Comparison of ENCODE assay signal across 12 mouse cellular contexts in the genomic region with DNA sequence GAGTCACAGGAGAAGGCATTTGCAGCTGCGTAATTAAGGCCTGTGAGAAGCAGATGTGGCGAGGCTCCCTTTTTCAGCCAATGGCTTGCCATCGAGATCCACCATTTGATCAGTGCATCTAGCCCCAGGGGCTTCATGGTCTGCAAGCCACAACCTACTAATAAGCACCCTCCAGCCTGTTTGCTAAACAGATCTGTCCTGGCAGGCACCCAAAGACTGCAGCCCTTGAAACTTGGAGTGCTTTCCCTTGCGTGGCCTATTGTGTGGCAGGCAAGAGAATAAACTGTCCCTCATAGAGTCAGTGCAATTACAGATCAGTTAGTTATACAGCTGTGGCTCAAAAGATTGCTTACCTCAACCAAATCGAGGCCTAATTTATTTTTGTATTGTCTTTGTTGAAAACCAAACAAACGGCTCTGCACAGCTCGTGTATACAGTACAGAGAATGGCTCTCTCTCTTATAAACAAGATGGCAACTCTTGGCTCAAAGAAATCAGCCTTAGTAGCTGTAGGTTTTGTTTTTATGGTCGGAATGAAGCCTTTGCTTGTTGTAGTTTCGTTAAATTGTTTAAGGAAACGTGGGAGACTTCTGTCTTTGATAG.
DNase-seq lines count a peak whose midpoint lies in the region; ATAC-seq and TF ChIP-seq lines count a peak whose summit lies in the region.
"Had no signal": no experiment of that assay in that cellular context is flagged by ENCODE, and none has a peak within 500 bp of the region (broad histone marks: within the 10 kb centered on the region; RNA-seq: fewer than 3 reads in every experiment).

No protein-coding gene starts in this region.

- no peaks in the 10 kb centered on the region for H3K9me3 ChIP-seq in forebrain, embryonic 11.5 days (ENCODE audit: control insufficient read depth, low read length)
- no peaks in the 10 kb centered on the region for H3K9me3 ChIP-seq in forebrain, embryonic 10.5 days
- H3K9me3 ChIP-seq in neural tube, embryonic 12.5 days, result no peaks in the 10 kb centered on the region
- no peaks in the 10 kb centered on the region for H3K9me3 ChIP-seq in forebrain, embryonic 12.5 days
- H3K9me3 ChIP-seq in midbrain, postnatal 0 days (ENCODE audit: low read length), result no peaks in the 10 kb centered on the region
- H3K9me3 ChIP-seq: limb, embryonic 12.5 days had no signal

- H3K27me3 ChIP-seq in forebrain, embryonic 11.5 days (ENCODE audit: control insufficient read depth, insufficient read depth, low read length), result no peaks in the 10 kb centered on the region
- H3K27me3 ChIP-seq in forebrain, embryonic 10.5 days (ENCODE audit: poor library complexity, severe bottlenecking), result no peaks in the 10 kb centered on the region
- no peaks in the 10 kb centered on the region for H3K27me3 ChIP-seq in neural tube, embryonic 12.5 days (replicated peaks)
- H3K27me3 ChIP-seq in forebrain, embryonic 12.5 days, result no peaks in the 10 kb centered on the region
- H3K27me3 ChIP-seq in midbrain, postnatal 0 days (ENCODE audit: insufficient read depth, low read length), result no peaks in the 10 kb centered on the region
- H3K27me3 ChIP-seq: limb, embryonic 12.5 days; megakaryocyte, embryonic 14.5 days had no signal

- TF ChIP-seq CTCF in midbrain, postnatal 0 days (IDR thresholded peaks at IDR 0.05), result no peak

- no peak for DNase-seq in forebrain, embryonic 11.5 days (ENCODE audit: low spot score)
- no peak for DNase-seq in forebrain, embryonic 10.5 days (ENCODE audit: extremely low spot score, low spot score)
- DNase-seq in neural tube, embryonic 10.5 days (ENCODE audit: extremely low spot score, low spot score), result no peak
- DNase-seq in midbrain, postnatal 0 days (ENCODE audit: low spot score), result peak; percentile 41
- no peak for DNase-seq in embryo, embryonic 10 days (ENCODE audit: low spot score)
- no peak for DNase-seq in kidney, adult 11 months
- DNase-seq: kidney, adult 8-10 months had no signal

- ATAC-seq in forebrain, embryonic 11.5 days (replicated peaks; ENCODE audit: low FRiP score), result peak; percentile 72; the same call in 1 of the 2 replicates
- ATAC-seq in neural tube, embryonic 12.5 days (ENCODE audit: low FRiP score, low read depth), result peak; percentile 50; the same call in 1 of the 2 replicates
- ATAC-seq in forebrain, embryonic 12.5 days (ENCODE audit: low FRiP score), result peak; percentile 57; the same call in 1 of the 2 replicates
- ATAC-seq in midbrain, postnatal 0 days (ENCODE audit: low FRiP score), result peak; percentile 44; the same call in 1 of the 2 replicates

- H3K27ac ChIP-seq in forebrain, embryonic 11.5 days (ENCODE audit: low read depth, low read length), result no peak overlapping the region
- no peak overlapping the region for H3K27ac ChIP-seq in forebrain, embryonic 10.5 days
- no peak overlapping the region for H3K27ac ChIP-seq in neural tube, embryonic 12.5 days
- H3K27ac ChIP-seq in forebrain, embryonic 12.5 days, result no peak overlapping the region; the same call in 1 of the 2 replicates
- H3K27ac ChIP-seq in midbrain, postnatal 0 days (ENCODE audit: low read depth, low read length), result no peak overlapping the region
- H3K27ac ChIP-seq: heart, adult 2 months; limb, embryonic 12.5 days had no signal

- H3K4me2 ChIP-seq in forebrain, embryonic 11.5 days (ENCODE audit: low read depth, low read length, severe bottlenecking), result no peak overlapping the region
- H3K4me2 ChIP-seq in neural tube, embryonic 12.5 days (replicated peaks), result no peak overlapping the region
- no peak overlapping the region for H3K4me2 ChIP-seq in forebrain, embryonic 12.5 days
- H3K4me2 ChIP-seq in midbrain, postnatal 0 days (ENCODE audit: low read depth, low read length, poor library complexity, severe bottlenecking), result no peak overlapping the region
- H3K4me2 ChIP-seq: limb, embryonic 12.5 days had no signal

- no peaks in the 10 kb centered on the region for H3K4me1 ChIP-seq in forebrain, embryonic 11.5 days (replicated peaks; ENCODE audit: control insufficient read depth, insufficient read depth, low read length)
- H3K4me1 ChIP-seq in forebrain, embryonic 10.5 days, result peaks cover 3% of the 10 kb centered on the region; the same call in 1 of the 2 replicates
- no peaks in the 10 kb centered on the region for H3K4me1 ChIP-seq in neural tube, embryonic 12.5 days
- peaks cover 4% of the 10 kb centered on the region; the same call in 1 of the 2 replicates for H3K4me1 ChIP-seq in forebrain, embryonic 12.5 days
- H3K4me1 ChIP-seq in midbrain, postnatal 0 days (ENCODE audit: insufficient read depth, low read length), result no peaks in the 10 kb centered on the region
- H3K4me1 ChIP-seq: limb, embryonic 12.5 days; megakaryocyte, embryonic 14.5 days had no signal

- no peak overlapping the region for H3K9ac ChIP-seq in forebrain, embryonic 11.5 days (ENCODE audit: low read length)
- no peak overlapping the region for H3K9ac ChIP-seq in neural tube, embryonic 12.5 days
- H3K9ac ChIP-seq in forebrain, embryonic 12.5 days, result no peak overlapping the region
- H3K9ac ChIP-seq in midbrain, postnatal 0 days (replicated peaks; ENCODE audit: low read length, poor library complexity, severe bottlenecking), result no peak overlapping the region
- H3K9ac ChIP-seq: limb, embryonic 12.5 days had no signal

- H3K36me3 ChIP-seq in forebrain, embryonic 11.5 days (ENCODE audit: control insufficient read depth, insufficient read depth, low read length), result no peaks in the 10 kb centered on the region
- no peaks in the 10 kb centered on the region for H3K36me3 ChIP-seq in forebrain, embryonic 10.5 days (replicated peaks)
- H3K36me3 ChIP-seq in neural tube, embryonic 12.5 days, result no peaks in the 10 kb centered on the region
- no peaks in the 10 kb centered on the region for H3K36me3 ChIP-seq in forebrain, embryonic 12.5 days (replicated peaks)
- no peaks in the 10 kb centered on the region for H3K36me3 ChIP-seq in midbrain, postnatal 0 days (ENCODE audit: insufficient read depth, low read length)
- H3K36me3 ChIP-seq: limb, embryonic 12.5 days had no signal

- no peak overlapping the region for H3K4me3 ChIP-seq in forebrain, embryonic 11.5 days (ENCODE audit: low read depth, low read length)
- H3K4me3 ChIP-seq in forebrain, embryonic 10.5 days, result no peak overlapping the region
- no peak overlapping the region for H3K4me3 ChIP-seq in neural tube, embryonic 12.5 days
- H3K4me3 ChIP-seq in forebrain, embryonic 12.5 days (replicated peaks), result no peak overlapping the region
- H3K4me3 ChIP-seq in midbrain, postnatal 0 days (ENCODE audit: low read depth, low read length), result no peak overlapping the region
- H3K4me3 ChIP-seq: heart, adult 2 months; limb, embryonic 12.5 days; megakaryocyte, embryonic 14.5 days had no signal

- WGBS in forebrain, embryonic 11.5 days, result 68% methylated on average over 10 of the region's 10 CpGs
- WGBS in forebrain, embryonic 10.5 days, result 78% methylated on average over 10 of the region's 10 CpGs
- WGBS in neural tube, embryonic 12.5 days, result 72% methylated on average over 10 of the region's 10 CpGs
- WGBS in forebrain, embryonic 12.5 days, result 48% methylated on average over 10 of the region's 10 CpGs
- 54% methylated on average over 10 of the region's 10 CpGs for WGBS in midbrain, postnatal 0 days
